Mouse (Mus musculus): ENCODE data around the gene Serpine2.

Gene Serpine2

DNA sequence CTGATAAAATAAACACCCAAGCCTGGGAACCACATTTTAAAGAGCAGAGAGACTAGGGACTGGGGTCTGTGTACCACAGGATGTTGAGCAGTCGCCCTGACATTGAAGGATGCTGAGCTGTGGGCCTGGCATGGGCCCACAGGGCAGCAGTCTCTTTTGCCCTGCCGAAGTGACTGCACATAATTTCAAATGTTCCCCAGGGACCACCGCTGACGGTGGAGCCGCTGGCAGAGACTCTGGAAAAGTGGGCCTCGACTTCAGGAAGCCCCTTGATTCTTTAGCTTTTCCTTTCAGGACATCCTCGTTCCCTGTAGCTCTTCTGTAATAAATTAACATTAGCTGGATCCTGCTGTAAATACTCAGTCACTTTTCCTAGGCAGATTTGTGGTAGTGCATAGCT is 103.8 kb downstream of the Serpine2 start:
- DNase-seq (ENCODE audit: low spot score) = no peak

DNA sequence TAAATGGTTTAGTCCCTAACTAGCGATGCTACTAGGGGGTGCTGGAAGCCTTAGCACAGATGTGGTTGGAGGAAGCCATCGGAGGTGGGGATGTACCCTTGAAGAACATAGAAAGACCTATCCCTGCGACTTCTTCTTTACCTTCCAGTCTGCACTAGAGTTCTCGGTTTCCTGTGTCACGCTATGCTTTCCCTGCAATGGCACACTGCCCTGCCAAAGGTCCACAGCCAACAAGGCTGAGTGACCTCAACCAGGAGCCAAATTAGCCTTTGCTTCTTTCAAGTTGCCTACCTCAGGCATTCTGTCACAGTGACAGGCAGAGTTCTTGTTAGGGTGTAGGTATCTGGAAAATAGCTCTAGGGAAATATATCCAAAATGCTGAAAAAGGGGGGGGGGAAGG is 104.6 kb downstream of the Serpine2 start:
- DNase-seq (ENCODE audit: low spot score) = no peak

DNA sequence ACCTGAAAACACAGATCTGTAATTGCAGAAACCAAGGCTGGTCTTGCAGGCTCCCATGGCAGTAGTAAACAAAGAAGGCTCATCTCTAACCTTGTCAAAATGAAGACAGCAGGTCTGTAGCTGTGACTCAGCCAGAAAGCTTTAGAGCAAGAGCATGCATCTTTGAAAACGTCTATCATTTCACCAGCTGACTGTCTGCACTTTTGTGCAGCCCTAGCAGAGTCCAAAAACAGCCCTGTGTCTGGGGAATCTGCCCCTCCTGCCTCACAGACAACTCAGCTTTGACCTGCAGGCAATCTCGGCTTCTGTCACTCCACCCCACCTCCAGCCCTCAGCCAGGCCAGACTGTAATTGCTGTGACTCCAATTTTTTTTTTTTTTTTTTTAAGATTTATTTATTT is 105.6 kb downstream of the Serpine2 start:
- DNase-seq (ENCODE audit: low spot score) = no peak

DNA sequence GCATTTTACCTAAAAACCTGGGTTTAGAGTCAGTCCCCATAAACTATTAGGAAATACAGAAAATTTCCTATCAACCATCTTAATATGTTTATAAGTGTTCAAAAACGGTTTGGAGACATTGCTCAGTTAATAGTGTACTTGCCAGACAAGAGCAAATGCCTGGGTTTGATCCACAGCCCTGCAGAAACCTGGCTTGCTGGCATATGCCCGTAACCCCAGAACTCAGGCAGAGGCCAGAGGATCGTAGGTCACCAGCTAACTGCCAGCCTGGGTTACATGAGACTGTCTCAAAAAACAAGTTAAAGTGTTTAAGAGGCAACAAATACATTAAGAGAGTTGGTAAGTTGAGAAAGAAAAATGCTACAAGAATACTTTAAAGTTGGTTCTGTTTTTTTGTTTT is 106.0 kb downstream of the Serpine2 start:
- no peak for DNase-seq (ENCODE audit: low spot score)

DNA sequence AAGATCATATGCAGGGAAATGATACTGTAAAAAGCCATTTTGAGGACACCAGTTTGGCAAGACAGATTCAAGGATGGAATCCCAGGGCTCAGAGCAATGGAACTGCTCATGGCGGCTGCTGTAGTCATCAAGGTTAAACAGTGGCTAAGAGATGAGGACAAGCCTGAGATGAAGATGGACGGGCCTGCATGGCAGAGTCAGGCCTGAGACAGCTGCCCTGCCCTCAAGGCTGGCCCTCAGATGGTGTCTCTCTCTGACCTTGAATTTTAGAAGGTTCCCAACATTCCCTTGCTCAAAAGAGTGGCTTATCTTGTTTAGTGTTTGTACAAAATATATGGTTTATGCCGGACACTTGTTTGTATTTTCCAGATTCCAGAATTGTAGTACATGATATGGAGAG is 107.5 kb downstream of the Serpine2 start:
- no peak for DNase-seq (ENCODE audit: low spot score)

DNA sequence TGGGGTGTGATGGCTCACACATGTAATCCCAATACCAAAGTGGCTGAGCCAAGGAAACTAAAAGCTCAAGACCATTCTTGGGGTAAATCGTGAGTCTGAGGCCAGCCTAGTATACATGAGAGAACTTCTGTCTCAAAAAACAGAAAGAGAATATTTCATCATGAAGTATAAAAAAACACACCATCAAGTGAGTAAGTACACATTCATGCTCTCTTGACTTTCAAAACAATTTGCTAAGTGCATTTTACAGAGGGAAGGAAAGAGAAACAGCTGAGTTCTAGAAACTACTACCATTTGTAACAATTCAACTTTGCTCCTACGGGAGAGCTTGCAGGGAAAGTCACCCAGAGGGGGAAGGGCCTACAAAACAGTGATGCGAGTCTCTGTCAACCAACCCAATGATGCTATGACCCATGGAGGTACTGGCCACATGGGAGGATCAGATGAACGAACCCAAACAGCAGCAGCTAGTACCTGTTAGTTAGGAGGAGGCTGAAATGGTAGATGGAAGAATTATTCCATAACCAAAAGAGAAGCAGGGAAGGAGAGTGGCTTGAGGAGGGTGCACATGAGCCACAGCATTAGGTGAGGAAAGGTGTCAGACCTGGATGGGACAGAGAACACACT is 108.2 kb downstream of the Serpine2 start:
- no peak for DNase-seq (ENCODE audit: low spot score)

DNA sequence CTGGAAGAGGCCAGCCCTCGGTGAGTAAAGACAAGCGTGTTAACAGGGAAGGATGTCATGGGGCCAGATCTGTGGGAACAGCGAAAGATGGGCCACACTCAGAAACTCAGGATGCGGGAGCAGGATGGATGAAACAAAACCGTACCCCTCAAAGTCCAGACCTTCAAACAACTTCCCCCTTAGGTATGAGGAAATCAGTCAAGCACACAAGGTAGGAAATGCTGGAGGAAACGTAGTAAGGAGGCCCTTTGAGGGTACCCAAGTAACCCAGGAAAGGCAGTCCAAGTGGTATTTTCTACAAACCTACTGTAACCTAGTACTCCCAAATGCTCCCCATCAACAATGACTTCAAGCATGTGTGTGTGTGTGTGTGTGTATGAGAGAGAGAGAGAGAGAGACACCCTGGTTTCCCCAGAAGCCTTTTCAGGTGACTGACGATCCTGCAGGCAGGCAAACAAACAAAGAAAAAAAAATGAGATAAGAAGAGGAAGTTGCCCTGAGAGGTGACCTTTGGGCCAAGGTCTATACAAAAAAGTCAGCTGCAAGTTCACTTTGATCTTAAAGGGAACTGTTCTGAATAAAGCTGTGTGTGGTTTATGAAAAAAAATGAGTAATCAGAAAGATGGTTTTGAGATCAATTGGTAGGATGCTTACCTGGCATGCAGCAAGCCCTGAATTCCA is 108.8 kb downstream of the Serpine2 start:
- no peak for DNase-seq (ENCODE audit: low spot score)

DNA sequence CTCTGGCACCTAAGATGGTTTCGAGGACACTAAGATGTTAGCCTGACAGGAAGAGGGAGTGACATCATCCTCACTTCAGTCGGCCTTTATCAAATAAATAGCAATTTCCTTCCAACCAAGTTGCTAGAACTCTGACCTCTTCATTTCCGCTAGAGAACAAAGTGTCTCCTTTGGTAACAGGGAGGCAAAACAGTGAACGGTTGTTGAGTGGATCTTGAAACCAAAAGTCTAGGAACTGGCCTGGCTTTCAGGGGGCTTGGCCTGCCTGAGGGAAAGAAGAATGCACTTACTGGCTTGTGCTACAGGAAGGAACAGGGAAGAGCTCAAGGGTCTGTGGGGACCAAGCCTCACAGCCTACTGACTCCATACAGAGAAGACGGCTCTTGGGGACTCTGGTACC is 109.8 kb downstream of the Serpine2 start:
- no peak for DNase-seq (ENCODE audit: low spot score)

DNA sequence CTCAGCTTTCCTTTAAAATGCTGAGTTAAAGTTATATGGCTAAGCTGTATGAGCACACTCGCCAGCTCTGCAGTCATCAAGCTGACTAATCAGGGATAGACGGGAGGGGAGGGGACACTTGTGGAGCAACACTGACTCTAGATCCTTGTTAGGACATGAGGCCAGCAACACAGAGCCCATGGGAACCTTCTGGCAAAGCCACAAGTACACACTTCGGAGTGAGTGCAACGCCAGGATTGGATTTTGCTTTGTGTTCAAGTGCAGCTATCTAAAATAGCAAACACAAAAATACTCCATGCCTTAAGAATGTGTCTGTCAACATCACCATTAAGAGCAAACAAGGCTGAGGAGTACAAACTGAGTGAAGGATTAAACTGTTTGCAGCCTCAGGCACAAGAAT is 114.9 kb downstream of the Serpine2 start:
- no peak for DNase-seq (ENCODE audit: low spot score)
